Mouse (Mus musculus) B cell, adult 67 days (primary cell): ENCODE measurements around the gene Cd4. TPM values are rescaled to one million over a fixed set of nuclear protein-coding genes. Genes with fewer than 3 reads are reported as not detected.

Experiments used
- total RNA-seq, 2 experiments: library from RNA; stranded (reverse); gene quantifications; 4 replicates each; pipeline ENCODE4 v1.2.4; 2023

The Cd4 gene
- under 1 TPM; 0.36 to 0.61 TPM for total RNA-seq

DNA sequence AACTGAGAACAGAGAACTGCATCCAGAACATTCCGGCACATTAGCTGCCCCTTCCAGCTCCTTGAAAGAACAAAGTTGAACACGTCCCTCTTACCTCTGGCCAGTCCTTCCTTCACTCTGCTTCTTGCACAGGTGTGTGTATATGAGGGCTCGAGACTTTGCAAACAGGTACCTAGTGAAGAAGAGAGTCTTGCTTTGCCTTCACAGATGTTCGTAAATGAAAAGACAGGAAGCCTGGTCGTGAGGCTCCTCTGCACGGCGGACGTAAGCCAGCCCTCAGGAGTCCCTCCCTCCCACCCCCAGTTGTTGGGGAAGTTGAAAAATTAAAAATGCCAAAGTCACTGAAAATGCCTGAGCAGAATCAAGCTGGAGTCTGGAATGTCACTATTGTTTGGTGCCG is at the start of gene Cd4:
Cd4 (minus strand) TSS at position 236 of the 400 bp plus-strand sequence.

DNA sequence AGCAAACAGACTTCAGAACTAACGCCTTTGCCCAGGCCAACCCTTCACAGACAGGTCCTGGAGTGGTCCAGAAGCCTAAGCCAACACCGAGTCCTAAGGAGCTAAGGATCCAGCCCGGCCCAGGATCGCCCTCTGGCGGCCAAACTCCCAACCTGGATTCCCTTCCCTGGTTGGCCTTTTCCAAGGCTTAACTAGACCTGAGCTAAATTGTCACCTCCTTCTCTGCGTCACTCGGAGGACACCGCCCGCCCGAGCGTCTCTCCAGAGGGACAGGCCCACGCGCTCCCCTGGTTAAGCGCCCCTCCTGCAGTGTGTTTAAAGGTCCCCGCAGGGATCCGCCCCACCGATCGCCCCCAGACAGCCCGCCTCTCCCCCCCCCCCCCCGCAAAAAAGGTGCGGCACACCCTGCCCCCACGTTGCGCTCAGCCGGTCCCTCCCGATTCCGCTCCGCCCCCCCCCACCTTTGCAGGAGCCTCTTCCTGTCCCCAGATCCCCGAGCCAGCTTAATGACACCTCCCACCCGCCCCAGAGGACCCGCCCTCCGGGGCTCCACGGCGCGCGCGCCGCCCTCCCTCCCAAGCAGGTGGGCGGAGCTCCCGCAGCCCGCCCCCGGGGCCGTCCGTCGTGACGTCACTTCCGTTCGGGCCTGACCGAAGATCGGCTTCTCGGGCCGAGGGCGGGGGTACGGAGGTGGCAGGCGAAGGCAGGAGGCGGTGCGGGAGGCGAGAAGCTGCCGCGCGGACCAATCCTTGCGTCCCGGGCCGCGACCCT is 42.9 kb upstream of the Cd4 start, which contains the start of gene Mlf2:
Mlf2 (plus strand) TSS at position 633 of the 771 bp plus-strand sequence.

DNA sequence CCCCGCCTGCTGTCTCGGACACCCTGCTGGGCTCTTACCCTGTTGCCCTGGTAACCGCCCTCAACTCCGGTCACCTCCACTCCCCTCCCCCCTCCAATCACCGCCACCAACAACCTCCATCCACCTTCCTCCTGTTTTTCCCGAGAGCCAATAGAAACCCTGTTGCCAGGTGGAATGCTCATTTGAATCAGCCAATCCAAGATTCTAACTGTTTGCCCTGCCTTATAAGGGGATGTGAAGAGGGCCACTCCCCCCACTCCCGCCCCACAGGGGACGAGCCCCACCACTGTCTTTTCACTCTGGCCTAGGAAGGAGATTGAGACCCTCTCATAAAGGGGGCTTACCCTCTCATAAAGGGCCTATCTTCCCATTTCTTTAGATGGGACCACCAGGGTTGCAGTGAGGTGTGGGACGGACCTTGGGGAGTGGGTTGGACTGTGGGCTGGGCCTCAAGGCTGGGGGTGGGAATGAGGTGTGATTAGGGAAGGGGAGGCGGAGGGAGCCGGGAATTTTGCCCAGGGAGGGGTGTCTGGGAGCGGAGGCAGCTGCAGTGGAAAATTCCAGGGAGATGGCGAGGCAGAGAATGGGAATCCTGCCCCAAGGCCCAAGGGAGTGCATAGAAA is 31.8 kb upstream of the Cd4 start, which contains the start of gene Ptms:
Ptms (minus strand) TSS at position 409 of the 623 bp plus-strand sequence.

DNA sequence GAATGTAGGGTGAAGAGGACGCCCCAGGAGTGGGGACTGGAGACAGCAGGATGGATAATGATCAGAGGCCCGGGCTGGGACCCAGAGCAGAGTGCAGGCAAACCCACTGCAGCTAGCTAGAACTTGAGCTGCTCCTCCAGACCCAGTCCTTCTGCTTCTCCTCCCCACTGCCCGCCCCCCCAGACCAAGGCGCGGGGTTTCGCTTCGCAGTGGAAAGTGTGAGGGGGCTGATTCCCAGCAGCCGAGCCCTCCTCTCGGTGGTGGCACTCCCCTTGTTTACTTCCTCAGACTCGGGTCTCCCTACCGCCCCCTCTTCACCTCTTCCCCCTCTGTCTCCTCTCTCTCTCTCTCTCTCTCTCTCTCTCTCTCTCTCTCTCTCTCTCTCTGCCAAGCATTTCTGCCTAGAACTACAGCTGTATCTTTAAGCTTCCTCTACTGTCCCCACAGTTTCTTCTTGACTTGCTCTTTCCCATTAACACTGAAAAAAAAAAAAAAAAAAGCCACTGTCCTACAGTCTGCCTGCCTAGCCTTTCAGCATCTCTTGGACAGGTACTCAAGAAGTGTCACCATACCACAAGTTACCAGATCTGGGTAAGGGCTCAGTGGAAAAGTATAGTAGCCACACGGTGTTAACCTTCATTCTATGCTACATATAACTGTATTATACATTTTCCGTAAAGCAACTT is 23.7 kb upstream of the Cd4 start, which contains the start of gene Lag3:
Lag3 (minus strand) TSS at position 173 of the 686 bp plus-strand sequence.

DNA sequence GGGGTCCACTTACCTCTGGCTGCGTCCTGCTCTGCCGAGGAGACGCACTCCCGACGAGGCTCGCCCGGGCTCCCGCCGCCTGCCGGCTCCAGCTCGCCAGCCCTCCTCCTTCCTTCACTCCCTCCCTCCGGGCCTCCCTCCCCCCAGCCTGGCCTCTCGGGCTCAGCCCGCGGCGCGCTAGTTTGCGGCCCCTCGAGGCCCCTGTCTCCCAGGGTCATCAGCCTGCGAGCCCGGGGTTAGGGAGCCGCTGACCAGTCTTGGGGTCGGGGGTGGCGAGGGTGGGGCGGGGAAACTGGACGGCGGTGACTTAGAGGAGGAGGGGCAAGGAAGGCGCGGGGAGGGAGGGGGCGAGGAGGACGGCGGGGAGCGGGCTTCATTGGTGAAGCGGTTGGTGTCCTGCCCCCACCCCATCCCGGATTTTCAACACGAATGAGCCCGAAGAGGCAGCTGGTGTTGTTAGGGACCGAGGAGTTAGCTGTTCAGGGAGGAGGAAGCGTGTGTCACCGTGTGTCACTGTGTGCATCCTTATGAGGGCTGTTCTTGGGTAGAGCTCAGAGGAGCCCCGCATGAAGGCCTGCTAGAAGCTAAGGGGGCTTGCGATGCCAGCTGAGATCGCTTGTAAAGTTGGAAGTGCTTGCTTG is 24.2 kb downstream of the Cd4 start, which contains the start of gene Gpr162:
Gpr162 (minus strand) TSS at position 326 of the 641 bp plus-strand sequence.

DNA sequence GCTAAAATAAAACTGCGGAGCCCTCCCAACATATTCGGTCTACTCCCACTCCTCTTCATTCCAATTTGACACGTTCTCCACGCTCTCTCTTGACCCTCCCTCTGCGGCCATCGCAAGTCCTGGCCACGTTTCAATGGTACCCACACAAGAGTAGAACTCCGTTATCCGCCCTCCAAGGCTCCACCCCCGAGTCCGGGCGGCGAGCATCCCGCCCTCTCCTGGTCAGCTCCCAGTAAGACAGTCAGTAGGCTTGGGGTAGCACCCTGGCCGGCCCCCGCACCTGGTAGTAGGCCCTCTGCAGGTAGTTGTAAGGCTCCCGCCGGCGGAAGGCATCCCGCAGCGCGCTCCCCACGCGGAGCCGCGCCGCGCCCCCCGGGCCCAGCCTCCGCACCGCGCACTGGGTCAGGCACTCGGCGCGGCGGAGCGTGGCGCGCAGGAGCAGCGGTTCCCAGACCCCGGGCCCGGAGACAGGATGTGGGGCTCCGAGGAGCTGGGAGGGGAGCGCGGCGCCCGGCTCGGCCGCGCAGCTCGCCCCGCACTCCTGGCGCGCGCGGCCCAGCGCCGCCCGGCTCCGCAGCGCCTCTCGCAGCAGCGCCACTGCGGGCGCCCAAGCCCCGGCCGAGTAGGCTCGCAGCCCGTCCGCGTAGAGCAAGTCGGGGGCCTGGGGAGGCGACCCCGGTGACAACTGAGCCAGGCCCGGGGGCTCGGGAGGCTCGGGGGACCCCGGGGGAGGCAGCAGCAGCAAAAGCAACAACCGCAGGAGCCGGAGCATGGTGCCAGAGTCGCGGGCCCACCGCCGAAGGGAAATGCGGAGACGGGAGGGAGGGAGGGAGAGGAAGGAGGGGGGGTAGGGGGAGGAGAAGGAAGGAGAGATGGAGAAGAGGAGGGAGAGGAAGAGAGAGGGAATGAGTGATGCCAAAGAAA is 30.8 kb downstream of the Cd4 start, which contains the start of gene P3h3:
P3h3 (minus strand) TSS at position 837 of the 924 bp plus-strand sequence.

DNA sequence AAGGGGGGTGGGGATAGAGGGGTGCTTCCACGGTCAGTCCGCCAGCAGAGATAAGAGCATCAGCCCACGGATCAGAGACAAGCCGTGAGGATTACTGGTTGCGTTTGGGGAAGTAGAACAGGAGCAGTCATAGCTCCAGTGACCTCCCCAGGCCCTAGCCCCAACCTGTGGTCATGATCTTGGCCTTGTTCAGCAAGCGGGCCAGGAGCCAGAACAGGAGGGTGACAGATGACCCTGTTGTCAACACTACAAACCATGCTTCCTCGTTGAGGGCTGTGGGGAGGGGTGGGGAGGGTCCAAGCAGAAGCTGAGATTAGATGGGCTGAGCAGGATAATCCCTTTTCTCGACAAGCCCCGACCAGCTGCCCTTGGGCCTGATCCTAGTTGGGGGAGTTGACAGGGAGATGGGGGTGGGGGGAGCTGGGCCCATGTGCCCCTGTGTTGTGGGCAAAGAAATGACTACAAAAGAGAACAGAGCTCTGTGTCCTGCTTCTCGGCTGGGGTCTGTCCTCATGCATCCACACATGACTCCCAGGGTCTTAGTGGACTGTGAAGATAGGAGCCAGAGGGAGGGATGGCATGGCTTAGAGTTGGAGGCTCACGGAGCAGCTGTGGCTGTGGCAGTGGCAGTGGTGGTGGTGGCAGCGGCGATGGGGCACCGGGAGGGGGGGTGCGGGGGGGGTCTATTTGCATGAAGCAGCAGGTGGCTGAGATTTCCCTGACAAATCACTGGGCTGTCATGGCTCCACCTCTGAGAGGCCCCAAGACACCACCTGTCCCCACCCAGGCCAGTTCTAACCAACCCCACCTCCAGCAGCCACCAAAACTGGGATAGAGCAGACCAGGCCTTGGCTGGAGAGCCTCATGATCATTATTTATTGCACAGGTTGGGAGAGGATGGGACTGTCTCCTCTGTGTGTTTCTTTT is 47.5 kb downstream of the Cd4 start, which contains the start of gene Gnb3:
Gnb3 (minus strand) TSS at position 35 of the 927 bp plus-strand sequence.

DNA sequence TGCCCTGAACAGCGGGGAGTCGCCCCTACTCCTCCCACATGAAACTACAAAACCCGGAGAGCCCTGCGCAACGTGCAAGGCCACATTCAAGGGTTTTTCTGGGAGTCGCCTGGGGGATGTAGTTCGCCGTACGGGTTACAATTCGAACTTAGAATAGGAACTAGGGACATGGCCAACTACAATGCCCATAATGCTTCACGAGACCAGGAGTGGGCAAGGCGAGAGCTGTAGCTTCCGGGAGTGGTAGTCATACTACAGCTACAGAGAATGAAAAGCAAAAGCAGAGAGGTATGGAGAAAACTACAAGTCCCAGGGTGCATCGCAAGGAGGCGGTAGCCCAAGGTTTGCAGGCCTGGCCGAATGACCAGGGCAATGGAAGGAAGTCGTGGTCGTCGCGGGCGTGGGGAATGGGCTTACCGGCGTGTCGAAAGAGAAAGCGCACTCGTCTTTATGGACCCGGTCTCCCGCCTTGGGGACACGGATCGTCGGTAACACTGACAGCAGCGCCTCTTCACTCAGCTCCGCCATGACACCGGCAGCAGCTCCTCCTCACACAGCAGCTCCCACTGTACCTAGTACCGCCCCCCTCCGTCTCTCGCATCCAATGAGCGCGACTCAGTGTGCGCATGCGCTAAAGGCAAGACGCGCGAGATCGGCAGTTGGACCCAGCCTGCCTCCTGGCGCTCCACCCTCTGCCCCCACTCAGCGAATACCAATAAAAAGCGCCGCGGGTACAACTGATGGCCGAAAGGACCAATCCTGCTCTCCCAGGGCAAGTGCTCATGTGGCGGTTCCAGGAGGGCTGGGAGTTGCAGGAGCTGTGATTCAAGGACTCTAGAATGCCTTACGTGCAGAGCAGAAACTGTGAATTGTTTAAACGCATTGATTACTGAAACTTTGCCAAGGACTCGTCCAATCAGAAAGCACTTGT is 58.9 kb downstream of the Cd4 start, which contains the start of the genes Usp5 and Cdca3:
Usp5 (minus strand) TSS at position 617 of the 931 bp plus-strand sequence.
Cdca3 (plus strand) TSS at position 680 of the 931 bp plus-strand sequence.

Other genes starting within 250 kb of the Cd4 start
- gene Lpcat3, start 225.2 kb downstream of the Cd4 start, total RNA-seq, result 10 to 100 TPM; 55.1 to 60.9 TPM
- 100 to 1,000 TPM; 125 to 132 TPM for gene Emg1, start 176.0 kb downstream of the Cd4 start, total RNA-seq
- gene Phb2, start 175.9 kb downstream of the Cd4 start, total RNA-seq, result 100 to 1,000 TPM; 226 to 235 TPM
- 100 to 1,000 TPM; 669 to 751 TPM for gene Ptpn6, start 149.5 kb downstream of the Cd4 start, total RNA-seq
- 100 to 1,000 TPM; 246 to 277 TPM for gene Grcc10, start 146.8 kb downstream of the Cd4 start, total RNA-seq
- not detected for gene Gm45234, start 132.2 kb downstream of the Cd4 start, total RNA-seq
- gene Atn1, start 131.7 kb downstream of the Cd4 start, total RNA-seq, result 10 to 100 TPM; 25.7 to 42.9 TPM
- gene Eno2, start 118.5 kb downstream of the Cd4 start, total RNA-seq, result 1 to 10 TPM in 1 of 2 experiments, under 1 TPM in 1; 0.95 to 1.9 TPM
- gene Lrrc23, start 108.5 kb downstream of the Cd4 start, total RNA-seq, result 1 to 10 TPM; 3.1 to 7.8 TPM
- gene Spsb2, start 79.6 kb downstream of the Cd4 start, total RNA-seq, result 1 to 10 TPM; 7.1 to 8.9 TPM
- 10 to 100 TPM; 54.5 to 58.7 TPM for gene Tpi1, start 73.9 kb downstream of the Cd4 start, total RNA-seq
- gene Usp5, start 58.7 kb downstream of the Cd4 start, total RNA-seq, result 10 to 100 TPM; 84.4 to 95.0 TPM
- 1 to 10 TPM; 1.8 to 4.2 TPM for gene Cdca3, start 58.7 kb downstream of the Cd4 start, total RNA-seq
- gene Gnb3, start 47.9 kb downstream of the Cd4 start, total RNA-seq, result under 1 TPM in 1 of 2 experiments, not detected in 1; 0.30 TPM
- gene P3h3, start 30.5 kb downstream of the Cd4 start, total RNA-seq, result not detected
- under 1 TPM; 0.15 to 0.47 TPM for gene Gpr162, start 24.2 kb downstream of the Cd4 start, total RNA-seq
- gene Lag3, start 23.5 kb upstream of the Cd4 start, total RNA-seq, result under 1 TPM; 0.27 to 0.44 TPM
- gene Ptms, start 31.9 kb upstream of the Cd4 start, total RNA-seq, result 10 to 100 TPM; 40.0 to 57.1 TPM
- gene Mlf2, start 43.2 kb upstream of the Cd4 start, total RNA-seq, result 100 to 1,000 TPM; 103 to 117 TPM
- gene Cops7a, start 77.3 kb upstream of the Cd4 start, total RNA-seq, result 10 to 100 TPM; 56.3 to 59.5 TPM
- gene Pianp, start 108.5 kb upstream of the Cd4 start, total RNA-seq, result under 1 TPM; 0.27 to 0.55 TPM
- 100 to 1,000 TPM in 1 of 2 experiments, 10 to 100 TPM in 1; 96.6 to 114 TPM for gene Zfp384, start 120.9 kb upstream of the Cd4 start, total RNA-seq
- 100 to 1,000 TPM in 1 of 2 experiments, 10 to 100 TPM in 1; 97.1 to 108 TPM for gene Ing4, start 151.5 kb upstream of the Cd4 start, total RNA-seq
- 10 to 100 TPM; 19.3 to 21.8 TPM for gene Acrbp, start 161.5 kb upstream of the Cd4 start, total RNA-seq
- 10 to 100 TPM; 20.3 to 22.2 TPM for gene Lpar5, start 179.7 kb upstream of the Cd4 start, total RNA-seq
- gene Chd4, start 207.8 kb upstream of the Cd4 start, total RNA-seq, result 100 to 1,000 TPM; 359 to 376 TPM
- gene Nop2, start 243.7 kb upstream of the Cd4 start, total RNA-seq, result 10 to 100 TPM; 36.5 to 40.2 TPM